ENCODE assay signal across 22 mouse cellular contexts in the genomic region with DNA sequence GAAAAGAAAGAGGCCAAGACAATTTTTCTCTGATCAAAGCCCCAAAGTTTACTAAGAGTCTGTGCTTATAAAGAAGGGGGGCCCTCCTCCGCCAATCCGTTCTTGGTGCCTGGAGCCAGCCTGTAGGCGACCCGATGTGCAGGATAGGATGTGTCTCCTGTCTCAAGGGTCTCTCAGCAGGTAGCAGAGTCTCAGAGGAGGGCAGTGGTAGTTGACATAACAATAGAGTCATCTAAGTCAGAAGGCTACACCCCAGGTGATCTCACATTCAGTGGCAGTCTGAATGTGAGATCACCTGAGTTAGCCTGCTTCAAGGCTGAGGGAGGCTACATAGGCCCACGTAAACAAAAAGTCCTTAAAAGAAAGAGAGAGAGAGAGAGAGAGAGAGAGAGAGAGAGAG.
DNase-seq lines count a peak whose midpoint lies in the region; ATAC-seq and TF ChIP-seq lines count a peak whose summit lies in the region.
"Had no signal": no experiment of that assay in that cellular context is flagged by ENCODE, and none has a peak within 500 bp of the region (broad histone marks: within the 10 kb centered on the region; RNA-seq: fewer than 3 reads in every experiment).

No protein-coding gene starts in this region.

- DNase-seq in ES-CJ7 (ENCODE audit: low read depth, low spot score) (peak; percentile 78), R1 (ENCODE audit: low read depth, low spot score) (peak; percentile 61), ZHBTc4 (ENCODE audit: low read depth, low spot score) (peak; percentile 44)
- DNase-seq in heart, embryonic 10.5 days (ENCODE audit: low spot score) = no peak
- DNase-seq in heart, adult 18-20 months = no peak
- DNase-seq: adrenal gland, adult 8-10 months; adrenal gland, postnatal 14 days; adrenal gland, postnatal 36 days; cerebellum, adult 11-12 months; cerebellum, adult 2 months; cerebellum, adult 9-10 months; cerebellum, postnatal 10 days; cerebellum, postnatal 25 days; forebrain, postnatal 0 days had no signal

- H3K9me3 ChIP-seq in ES-Bruce4 (replicated peaks; ENCODE audit: control insufficient read depth, insufficient read depth, low read length, poor library complexity, severe bottlenecking) = no peaks in the 10 kb centered on the region
- no peaks in the 10 kb centered on the region for H3K9me3 ChIP-seq in heart, embryonic 10.5 days
- H3K9me3 ChIP-seq in forebrain, embryonic 16.5 days (ENCODE audit: control insufficient read depth, low read length) = no peaks in the 10 kb centered on the region
- H3K9me3 ChIP-seq: embryonic facial prominence, embryonic 10.5 days; embryonic facial prominence, embryonic 12.5 days; G1E had no signal

- no peaks in the 10 kb centered on the region for H3K36me3 ChIP-seq in ES-Bruce4 (ENCODE audit: control insufficient read depth, insufficient read depth, low read length, poor library complexity, severe bottlenecking)
- H3K36me3 ChIP-seq in heart, embryonic 10.5 days = no peaks in the 10 kb centered on the region
- no peaks in the 10 kb centered on the region for H3K36me3 ChIP-seq in forebrain, embryonic 16.5 days (ENCODE audit: control insufficient read depth, insufficient read depth)
- H3K36me3 ChIP-seq: embryonic facial prominence, embryonic 10.5 days; embryonic facial prominence, embryonic 12.5 days; forebrain, embryonic 12.5 days; G1E had no signal

- ATAC-seq in forebrain, embryonic 16.5 days = no peak
- ATAC-seq: forebrain, embryonic 14.5 days; forebrain, postnatal 0 days; Patski had no signal

- no peak overlapping the region for H3K9ac ChIP-seq in ES-Bruce4 (ENCODE audit: low read depth, poor library complexity, severe bottlenecking)
- H3K9ac ChIP-seq in forebrain, embryonic 16.5 days (replicated peaks; ENCODE audit: low read depth, low read length) = no peak overlapping the region
- H3K9ac ChIP-seq: embryonic facial prominence, embryonic 12.5 days; forebrain, embryonic 12.5 days; forebrain, postnatal 0 days had no signal

- WGBS in heart, embryonic 10.5 days = 59% methylated on average over 5 of the region's 5 CpGs
- WGBS in forebrain, embryonic 16.5 days = 50% methylated on average over 5 of the region's 5 CpGs

- no peaks in the 10 kb centered on the region for H3K4me1 ChIP-seq in ES-Bruce4 (ENCODE audit: control insufficient read depth, insufficient read depth, low read length)
- no peaks in the 10 kb centered on the region for H3K4me1 ChIP-seq in heart, embryonic 10.5 days
- no peaks in the 10 kb centered on the region for H3K4me1 ChIP-seq in forebrain, embryonic 16.5 days (replicated peaks; ENCODE audit: control insufficient read depth, insufficient read depth, low read length)
- H3K4me1 ChIP-seq: embryonic facial prominence, embryonic 10.5 days; embryonic facial prominence, embryonic 12.5 days; forebrain, embryonic 12.5 days had no signal

- H3K27ac ChIP-seq in ES-Bruce4 (ENCODE audit: insufficient read depth, low read length) = no peak overlapping the region
- H3K27ac ChIP-seq in heart, embryonic 10.5 days = no peak overlapping the region
- H3K27ac ChIP-seq in forebrain, embryonic 16.5 days (ENCODE audit: low read length) = no peak overlapping the region
- H3K27ac ChIP-seq: embryonic facial prominence, embryonic 10.5 days; embryonic facial prominence, embryonic 12.5 days; forebrain, embryonic 12.5 days had no signal

- TF ChIP-seq POLR2A in ES-Bruce4 (IDR thresholded peaks at IDR 0.05; ENCODE audit: insufficient read depth, low read length) = no peak

- no peaks in the 10 kb centered on the region for H3K27me3 ChIP-seq in ES-Bruce4 (ENCODE audit: control insufficient read depth, insufficient read depth, low read length, poor library complexity, severe bottlenecking)
- H3K27me3 ChIP-seq in heart, embryonic 10.5 days (ENCODE audit: insufficient read depth, poor library complexity, severe bottlenecking) = no peaks in the 10 kb centered on the region
- H3K27me3 ChIP-seq in forebrain, embryonic 16.5 days (replicated peaks; ENCODE audit: control insufficient read depth, insufficient read depth, low read length) = no peaks in the 10 kb centered on the region
- H3K27me3 ChIP-seq: embryonic facial prominence, embryonic 12.5 days; forebrain, embryonic 12.5 days; Patski had no signal

- H3K4me2 ChIP-seq in forebrain, embryonic 16.5 days (ENCODE audit: low read length) = no peak overlapping the region
- H3K4me2 ChIP-seq: embryonic facial prominence, embryonic 12.5 days; forebrain, embryonic 12.5 days had no signal

- TF ChIP-seq CTCF in ES-Bruce4 (IDR thresholded peaks at IDR 0.05; ENCODE audit: low read depth, low read length) = no peak

- TF ChIP-seq EP300 in ES-Bruce4 (IDR thresholded peaks at IDR 0.05; ENCODE audit: insufficient read depth, low read depth, low read length) = 0 out of 2 replicates have a peak, but pooled peaks have one; percentile 32

- no peak overlapping the region for H3K4me3 ChIP-seq in ES-Bruce4 (ENCODE audit: low read depth, low read length)
- no peak overlapping the region for H3K4me3 ChIP-seq in heart, embryonic 10.5 days
- H3K4me3 ChIP-seq in forebrain, embryonic 16.5 days (replicated peaks; ENCODE audit: low read length) = no peak overlapping the region
- H3K4me3 ChIP-seq: embryonic facial prominence, embryonic 10.5 days; embryonic facial prominence, embryonic 12.5 days; forebrain, embryonic 12.5 days had no signal

Comparison
In these comparisons a context has a peak if more than half of its experiments do, and no peak if none do; other contexts are left out.
1. DNase-seq: peak in ES-CJ7 (single experiment), R1 (single experiment) and ZHBTc4 (single experiment); none in heart, embryonic 10.5 days (single experiment) and heart, adult 18-20 months (0 of 2).